Mouse (Mus musculus): ENCODE results near the gene Anxa9. TPM values are rescaled to one million over a fixed set of nuclear protein-coding genes. Genes with fewer than 3 reads are reported as not detected.

Anxa9 gene
- polyA plus RNA-seq, 1 experiment, result 0.65 TPM

DNA sequence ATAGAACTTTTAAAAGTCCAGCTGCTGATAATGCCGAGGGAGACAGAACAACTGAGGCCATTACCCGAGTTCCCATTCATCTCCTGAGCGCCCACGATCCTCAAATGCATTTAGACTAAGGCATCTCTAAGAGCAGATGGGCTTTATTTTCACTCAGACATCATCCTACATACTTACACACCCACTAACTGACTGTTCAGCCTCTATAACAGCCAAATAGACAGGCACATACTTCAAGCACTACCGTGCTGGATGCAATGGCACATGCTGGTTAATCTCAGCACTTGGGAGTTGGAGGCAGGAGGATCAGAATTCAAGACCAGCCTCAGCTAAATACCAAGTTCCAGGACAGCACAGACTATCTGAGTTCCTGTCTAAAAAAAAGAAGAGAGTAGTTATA is 37.2 kb downstream of the Anxa9 start:
- Histone ChIP-seq H3K36me3 (ENCODE audit: control insufficient read depth, insufficient read depth, low read length) (0 out of 2 replicates have a peak, but pooled peaks cover 3% of the 10 kb centered on the region), H3K4me1 (ENCODE audit: control insufficient read depth, insufficient read depth, insufficient read length, low read length) (peaks cover 3% of the 10 kb centered on the region; the same call in 1 of the 2 replicates), H3K27ac (ENCODE audit: insufficient read depth, low read depth, low read length) (no peak overlapping the region), H3K27me3 (ENCODE audit: control insufficient read depth, insufficient read depth, low read length) (no peaks in the 10 kb centered on the region), H3K4me3 (ENCODE audit: low read depth, low read length) (no peak overlapping the region)
- no peak for TF ChIP-seq CTCF (IDR thresholded peaks at IDR 0.05; ENCODE audit: extremely low read depth, insufficient read length, insufficient replicate concordance, low read depth, low read length)
- TF ChIP-seq POLR2A (IDR thresholded peaks at IDR 0.05; ENCODE audit: low read depth, low read length), result no peak
- 90% methylated on average over 5 of the region's 5 CpGs for WGBS

DNA sequence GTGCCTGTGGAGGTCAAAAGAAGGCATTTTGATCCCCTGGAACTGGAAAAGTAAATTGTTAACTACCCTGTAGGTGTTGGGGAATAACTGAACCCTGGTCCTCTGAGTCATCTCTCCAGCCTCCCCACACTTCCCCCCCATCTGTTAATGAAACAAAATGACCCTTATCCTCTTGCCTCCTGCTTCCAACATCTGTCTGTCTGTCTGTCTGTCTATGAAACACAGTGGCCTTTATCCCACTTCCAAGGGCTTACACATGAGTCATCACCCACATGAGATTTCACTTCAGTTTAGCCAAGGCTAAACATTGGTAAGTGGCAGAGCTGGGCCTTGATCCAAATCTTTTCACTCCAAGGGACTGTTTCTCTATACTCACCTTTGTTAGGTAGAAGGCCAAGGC is 39.1 kb downstream of the Anxa9 start:
- Histone ChIP-seq H3K4me1 (ENCODE audit: control insufficient read depth, insufficient read depth, insufficient read length, low read length) (peaks cover 5% of the 10 kb centered on the region), H3K27ac (ENCODE audit: insufficient read depth, low read depth, low read length) (no peak overlapping the region)
- TF ChIP-seq POLR2A (IDR thresholded peaks at IDR 0.05; ENCODE audit: low read depth, low read length), result no peak
- TF ChIP-seq CTCF (IDR thresholded peaks at IDR 0.05; ENCODE audit: extremely low read depth, insufficient read length, insufficient replicate concordance, low read depth, low read length), result no peak

DNA sequence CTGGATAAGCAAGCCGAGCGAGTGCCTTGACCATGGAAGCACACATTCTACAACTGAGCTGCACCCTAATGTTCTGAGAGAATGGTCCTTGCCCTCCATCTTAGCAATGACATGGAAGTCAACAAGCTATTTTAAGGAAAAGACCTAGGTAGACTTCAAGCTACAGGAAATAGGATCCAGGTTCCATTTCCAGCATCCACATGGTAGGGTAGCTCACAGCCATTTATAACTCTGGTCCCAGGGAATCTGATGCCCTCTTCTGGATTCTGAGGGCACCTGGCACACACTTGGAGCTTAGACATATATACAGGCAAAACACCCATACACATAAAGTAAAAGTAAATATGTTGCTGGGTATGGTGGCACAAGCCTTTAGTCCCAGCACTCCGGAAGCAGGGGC is 40.9 kb downstream of the Anxa9 start:
- Histone ChIP-seq H3K4me3 (ENCODE audit: low read depth, low read length) (no peak overlapping the region), H3K36me3 (ENCODE audit: control insufficient read depth, insufficient read depth, low read length) (peaks cover 13% of the 10 kb centered on the region), H3K4me1 (ENCODE audit: control insufficient read depth, insufficient read depth, insufficient read length, low read length) (peaks cover 5% of the 10 kb centered on the region), H3K27ac (ENCODE audit: insufficient read depth, low read depth, low read length) (no peak overlapping the region), H3K27me3 (ENCODE audit: control insufficient read depth, insufficient read depth, low read length) (no peaks in the 10 kb centered on the region)
- TF ChIP-seq POLR2A (IDR thresholded peaks at IDR 0.05; ENCODE audit: low read depth, low read length), result no peak
- WGBS, result 97% methylated on average over 3 of the region's 3 CpGs

More for the DNA sequence above, 39.1 kb downstream of the Anxa9 start:
- no peaks in the 10 kb centered on the region for H3K27me3 ChIP-seq (ENCODE audit: control insufficient read depth, insufficient read depth, low read length)
- no peak overlapping the region for H3K4me3 ChIP-seq (ENCODE audit: low read depth, low read length)
- peaks cover 6% of the 10 kb centered on the region for H3K36me3 ChIP-seq (ENCODE audit: control insufficient read depth, insufficient read depth, low read length)

DNA sequence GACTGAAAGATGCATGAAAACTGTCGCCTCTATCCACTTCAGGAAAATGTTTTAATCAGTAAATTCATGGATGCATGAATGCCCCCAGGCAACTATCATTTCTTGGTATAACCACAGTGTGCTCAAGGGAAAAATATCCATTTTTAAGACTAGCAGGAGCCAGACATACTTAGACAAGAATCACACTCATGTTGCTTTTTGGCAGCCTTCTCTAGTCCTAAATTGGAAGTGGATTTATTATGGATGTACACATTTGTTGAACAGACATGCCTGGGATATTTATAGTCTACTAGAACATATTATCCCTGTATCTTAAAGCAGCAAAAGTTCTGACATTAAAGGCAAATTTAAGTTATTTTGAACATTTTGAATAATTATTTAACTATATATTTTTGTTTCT is 42.3 kb downstream of the Anxa9 start:
- Histone ChIP-seq H3K27ac (ENCODE audit: insufficient read depth, low read depth, low read length) (no peak overlapping the region), H3K4me1 (ENCODE audit: control insufficient read depth, insufficient read depth, insufficient read length, low read length) (peaks cover 5% of the 10 kb centered on the region), H3K36me3 (ENCODE audit: control insufficient read depth, insufficient read depth, low read length) (peaks cover 18% of the 10 kb centered on the region), H3K4me3 (ENCODE audit: low read depth, low read length) (no peak overlapping the region), H3K27me3 (ENCODE audit: control insufficient read depth, insufficient read depth, low read length) (no peaks in the 10 kb centered on the region)
- TF ChIP-seq POLR2A (IDR thresholded peaks at IDR 0.05; ENCODE audit: low read depth, low read length) (no peak), CTCF (IDR thresholded peaks at IDR 0.05; ENCODE audit: extremely low read depth, insufficient read length, insufficient replicate concordance, low read depth, low read length) (no peak)
- 77% methylated on average over 1 of the region's 1 CpGs for WGBS

DNA sequence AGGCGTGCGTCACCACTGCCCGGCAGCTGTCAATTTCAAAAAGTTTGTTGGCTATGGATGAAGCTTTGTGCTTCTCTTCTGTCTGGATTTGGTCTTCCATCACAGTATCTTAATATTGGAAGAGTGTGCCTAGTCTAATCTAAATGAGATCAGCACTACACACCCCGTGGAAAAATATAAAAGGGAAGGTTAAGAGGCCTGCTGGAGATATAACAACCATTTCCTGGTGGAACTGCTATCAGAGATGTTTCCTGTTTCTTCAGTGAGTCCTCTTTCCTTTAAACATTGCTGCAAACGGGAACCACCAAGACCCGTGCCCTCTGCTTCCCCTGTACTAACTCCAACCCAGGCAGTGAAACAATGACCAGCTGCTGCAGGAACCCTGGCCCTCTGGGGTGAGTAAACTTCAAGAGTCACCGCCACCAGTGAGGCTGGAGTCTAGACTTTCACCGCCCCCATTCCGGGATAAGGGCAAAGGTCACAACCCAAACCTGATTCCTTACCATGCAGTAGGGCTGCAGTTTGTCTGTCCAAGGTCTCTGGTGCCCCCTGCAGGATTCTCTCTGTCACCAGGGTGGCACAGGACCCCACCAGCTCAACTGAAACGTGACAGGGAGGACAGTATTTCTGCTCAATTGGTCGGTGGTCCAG is 43.8 kb downstream of the Anxa9 start:
- TF ChIP-seq POLR2A (IDR thresholded peaks at IDR 0.05; ENCODE audit: low read depth, low read length), result no peak
- TF ChIP-seq CTCF (IDR thresholded peaks at IDR 0.05; ENCODE audit: extremely low read depth, insufficient read length, insufficient replicate concordance, low read depth, low read length), result peak; percentile 81; the same call in 1 of the 2 replicates
- H3K27ac ChIP-seq (ENCODE audit: insufficient read depth, low read depth, low read length), result peak overlapping the region; percentile 25; the same call in 1 of the 2 replicates

DNA sequence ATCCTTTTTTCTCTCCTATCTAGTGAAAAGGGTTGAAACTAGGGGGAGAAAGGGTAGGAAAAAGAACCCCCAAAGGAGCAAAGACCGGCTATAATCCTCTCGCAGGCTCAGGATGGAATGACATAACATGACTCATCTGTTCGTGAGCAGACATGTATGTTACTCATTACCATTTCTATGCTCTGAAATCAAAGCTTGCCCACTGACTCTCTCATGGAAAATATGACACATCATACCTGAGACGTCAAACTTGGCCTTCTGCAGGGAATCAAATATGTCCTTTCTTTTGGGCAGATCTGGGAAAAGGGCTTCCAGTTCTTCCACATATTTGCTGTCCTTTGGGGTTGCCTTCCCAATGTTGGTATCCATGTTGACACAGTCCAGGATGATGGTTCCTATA is 45.0 kb downstream of the Anxa9 start:
- no peak for TF ChIP-seq POLR2A (IDR thresholded peaks at IDR 0.05; ENCODE audit: low read depth, low read length)
- no peak for TF ChIP-seq CTCF (IDR thresholded peaks at IDR 0.05; ENCODE audit: extremely low read depth, insufficient read length, insufficient replicate concordance, low read depth, low read length)

More for the DNA sequence above, 43.8 kb downstream of the Anxa9 start:
- 32% methylated on average over 11 of the region's 11 CpGs for WGBS
- Histone ChIP-seq H3K4me1 (ENCODE audit: control insufficient read depth, insufficient read depth, insufficient read length, low read length) (peaks cover 5% of the 10 kb centered on the region), H3K36me3 (ENCODE audit: control insufficient read depth, insufficient read depth, low read length) (peaks cover 21% of the 10 kb centered on the region), H3K4me3 (ENCODE audit: low read depth, low read length) (no peak overlapping the region; the same call in 1 of the 2 replicates), H3K27me3 (ENCODE audit: control insufficient read depth, insufficient read depth, low read length) (no peaks in the 10 kb centered on the region)

DNA sequence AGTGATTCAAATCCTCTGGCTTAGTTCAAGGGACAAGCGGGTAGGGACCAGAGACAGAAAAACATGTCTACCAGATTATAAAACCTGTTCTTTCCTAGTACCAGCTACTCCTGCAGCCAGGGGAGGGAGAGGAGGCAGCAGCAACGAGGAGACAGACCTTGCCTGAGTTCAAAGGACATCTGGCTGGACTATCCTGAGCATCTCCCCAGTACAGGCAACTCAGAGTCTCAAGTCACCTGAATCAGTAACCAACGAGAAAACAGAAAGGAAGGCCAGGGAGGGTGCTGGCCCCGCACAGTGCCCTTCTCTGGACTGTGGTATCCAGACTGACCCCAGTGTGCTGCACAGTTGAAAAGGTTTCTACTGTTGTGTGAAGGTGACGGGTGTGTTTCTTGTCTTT is 50.0 kb downstream of the Anxa9 start:
- 85% methylated on average over 5 of the region's 5 CpGs for WGBS
- H3K4me3 ChIP-seq (ENCODE audit: low read depth, low read length), result no peak overlapping the region
- no peak overlapping the region for H3K27ac ChIP-seq (ENCODE audit: insufficient read depth, low read depth, low read length)
- H3K4me1 ChIP-seq (ENCODE audit: control insufficient read depth, insufficient read depth, insufficient read length, low read length), result no peaks in the 10 kb centered on the region
- H3K27me3 ChIP-seq (ENCODE audit: control insufficient read depth, insufficient read depth, low read length), result no peaks in the 10 kb centered on the region
- peaks cover 28% of the 10 kb centered on the region for H3K36me3 ChIP-seq (ENCODE audit: control insufficient read depth, insufficient read depth, low read length)
- no peak for TF ChIP-seq POLR2A (IDR thresholded peaks at IDR 0.05; ENCODE audit: low read depth, low read length)
- no peak for TF ChIP-seq CTCF (IDR thresholded peaks at IDR 0.05; ENCODE audit: extremely low read depth, insufficient read length, insufficient replicate concordance, low read depth, low read length)

More for the DNA sequence above, 45.0 kb downstream of the Anxa9 start:
- Histone ChIP-seq H3K27ac (ENCODE audit: insufficient read depth, low read depth, low read length) (no peak overlapping the region), H3K27me3 (ENCODE audit: control insufficient read depth, insufficient read depth, low read length) (no peaks in the 10 kb centered on the region), H3K4me1 (ENCODE audit: control insufficient read depth, insufficient read depth, insufficient read length, low read length) (peaks cover 2% of the 10 kb centered on the region), H3K36me3 (ENCODE audit: control insufficient read depth, insufficient read depth, low read length) (peaks cover 25% of the 10 kb centered on the region), H3K4me3 (ENCODE audit: low read depth, low read length) (no peak overlapping the region)
- WGBS, result 91% methylated on average over 4 of the region's 4 CpGs
